Mouse (Mus musculus) neural tube, embryonic 10.5 days (tissue): ENCODE data around the gene Ptpn13.

Experiments
- DNase-seq: peaks from one replicate; pipeline ENCODE4 v3.0.0-alpha.2; 2017; ENCODE audit warnings: low spot score; ENCODE audit errors: extremely low spot score

The Ptpn13 gene

DNA sequence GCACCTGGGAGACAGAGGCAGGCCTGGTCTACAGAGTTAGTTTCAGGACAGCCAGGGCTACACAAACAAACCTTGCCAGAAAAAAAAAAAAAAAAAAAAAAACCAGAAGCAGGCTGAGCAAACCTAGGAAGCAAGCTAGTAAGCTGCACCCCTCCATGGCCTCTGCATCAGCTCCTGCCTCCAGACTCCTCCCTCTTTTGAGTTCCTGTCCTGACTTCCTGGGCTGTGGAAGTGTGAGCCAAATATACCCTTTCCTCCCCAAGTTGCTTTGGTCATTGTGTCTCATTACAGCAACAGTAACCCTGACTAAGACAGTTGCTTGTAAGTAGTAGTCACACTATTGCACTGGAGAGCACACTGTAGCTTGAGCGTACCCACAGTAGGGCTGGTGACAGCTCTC lies 219.2 kb downstream of the Ptpn13 start:
- no peak for DNase-seq

DNA sequence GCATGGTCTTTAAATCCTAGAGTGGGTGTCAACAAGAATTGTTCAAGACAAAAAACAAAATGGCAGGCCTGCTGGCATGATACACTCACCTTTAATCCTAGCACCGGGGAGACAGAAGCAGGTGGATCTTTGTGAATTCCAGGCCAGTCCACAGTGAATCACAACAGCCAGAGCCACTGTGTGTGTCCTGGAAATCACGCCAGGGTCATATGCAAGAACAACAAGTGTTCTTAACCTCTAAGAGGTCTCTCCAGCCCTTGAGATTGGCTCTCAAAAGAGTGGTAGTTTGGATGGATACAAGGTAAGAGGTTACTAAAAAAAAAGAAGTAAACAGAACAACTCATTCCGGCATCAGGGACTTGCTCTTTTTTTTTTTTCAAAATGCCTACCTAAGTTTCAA lies 222.3 kb downstream of the Ptpn13 start:
- no peak for DNase-seq
